Mouse (Mus musculus) lung, postnatal 10 days (tissue): Measurements from ENCODE around the gene Rptor.
A peak's percentile ranks its signal among the peaks of the same experiment; 100 is the strongest.

Source experiments
- DNase-seq: peaks from one replicate; pipeline ENCODE4 v3.0.0; 2021

Gene Rptor

GRCm38 (mm10) chr11:119788919-119789713 lies 186.4 kb downstream of the Rptor start:
- DNase-seq: no peak

GRCm38 (mm10) chr11:119791923-119792564 lies 189.3 kb downstream of the Rptor start:
- no peak for DNase-seq

DNA sequence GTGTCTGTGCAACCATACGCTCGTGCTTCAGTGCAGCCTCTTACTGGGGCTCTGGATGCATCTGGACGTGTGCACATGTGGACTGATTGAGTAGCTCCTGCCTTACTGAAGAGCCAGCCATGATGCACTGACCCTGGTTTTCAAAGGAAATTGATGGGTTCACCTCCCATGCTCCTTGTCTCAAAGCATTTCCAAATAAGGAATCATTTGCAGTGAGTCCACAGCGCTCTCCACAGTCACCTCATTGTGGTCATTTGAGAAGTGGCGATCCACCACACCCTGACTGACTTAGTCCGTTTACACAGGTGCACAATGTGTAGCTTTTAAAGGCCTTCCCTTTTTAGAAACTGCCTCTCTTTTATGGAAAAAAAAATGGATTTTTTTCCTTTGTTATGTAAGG lies 190.7 kb downstream of the Rptor start:
- DNase-seq: no peak

- DNase-seq: no peak
Observed at GRCm38 (mm10) chr11:119794020-119794419, 191.3 kb downstream of the Rptor start.

- no peak for DNase-seq
Observed at GRCm38 (mm10) chr11:119794671-119795070, 192.0 kb downstream of the Rptor start.

GRCm38 (mm10) chr11:119796406-119796805 lies 193.7 kb downstream of the Rptor start:
- DNase-seq: no peak

DNA sequence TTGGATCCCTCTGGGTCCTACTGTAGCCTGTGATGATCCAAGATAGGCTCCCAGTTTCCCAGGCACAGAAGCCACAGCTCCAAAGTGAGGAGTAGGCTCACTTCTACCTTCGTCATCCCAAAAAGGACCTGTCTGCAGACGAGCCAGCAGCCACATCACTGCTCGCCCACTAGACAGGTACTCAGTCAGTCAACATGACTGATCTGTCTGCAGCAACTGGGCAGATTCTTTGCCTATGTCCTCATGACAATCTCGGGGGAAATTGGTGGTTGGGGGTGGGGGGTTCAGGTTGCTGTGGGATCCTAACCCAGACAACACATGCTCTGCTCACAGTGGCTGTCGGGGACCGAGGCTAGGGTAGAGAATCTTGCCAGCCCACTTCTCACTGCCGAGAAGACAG lies 194.1 kb downstream of the Rptor start:
- DNase-seq: no peak

DNA sequence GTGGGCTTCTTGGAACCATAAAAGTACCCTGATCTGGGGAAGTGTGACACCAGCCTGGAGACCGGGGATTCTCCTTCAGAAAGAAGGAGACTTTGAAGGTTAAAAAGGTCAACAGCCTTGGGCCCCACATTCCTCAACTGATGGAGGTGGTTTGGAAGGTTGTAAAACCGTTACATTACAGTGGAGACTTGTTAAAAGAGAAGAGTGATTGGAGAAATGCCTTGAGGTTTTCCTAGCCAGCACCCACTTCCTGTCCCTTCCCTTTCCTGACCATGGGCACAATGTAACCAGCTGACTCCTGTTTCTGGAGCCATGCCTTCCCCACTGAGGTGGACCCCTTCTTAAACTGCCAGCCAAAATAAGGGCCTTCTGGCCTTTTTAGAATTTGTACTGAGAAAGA lies 196.8 kb downstream of the Rptor start:
- DNase-seq: no peak

DNA sequence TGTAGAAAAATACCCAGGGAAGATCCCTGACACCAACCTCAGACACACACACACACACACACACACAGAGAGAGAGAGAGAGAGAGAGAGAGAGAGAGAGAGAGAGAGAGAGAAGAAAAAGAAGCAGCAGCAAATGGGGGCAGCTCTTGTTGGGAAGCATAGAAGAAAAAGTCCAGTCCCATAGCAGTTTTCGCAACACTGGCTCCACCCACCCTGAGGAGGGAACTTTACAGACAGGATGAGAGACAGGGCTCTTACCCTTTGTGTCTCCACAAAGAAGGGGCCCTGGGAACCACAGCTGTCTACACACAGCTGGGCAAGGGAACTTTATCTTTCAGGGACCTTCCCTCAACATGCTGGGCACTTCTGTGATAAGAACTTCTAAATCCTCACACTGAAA lies 199.2 kb downstream of the Rptor start:
- DNase-seq: peak; percentile 69

DNA sequence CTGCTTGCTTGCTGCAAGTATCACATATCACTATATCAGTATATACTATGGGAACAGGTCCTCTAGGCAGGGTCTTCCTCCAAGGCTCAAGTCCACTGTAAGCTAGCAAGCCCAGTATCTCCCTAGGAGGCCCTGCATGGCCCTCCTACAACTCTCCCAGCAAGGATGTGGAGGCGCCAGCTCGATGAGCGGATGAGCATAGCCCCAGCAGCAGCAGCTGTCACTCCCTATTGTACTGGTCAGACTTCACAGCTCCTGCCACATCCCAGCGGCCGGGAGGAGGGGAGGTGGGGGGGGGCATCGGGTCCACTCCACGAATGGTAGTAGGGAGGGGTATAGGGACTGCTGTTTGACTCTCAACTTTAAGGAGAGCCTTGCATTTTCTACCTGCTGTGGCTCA lies 200.2 kb downstream of the Rptor start:
- DNase-seq: peak; percentile 18

DNA sequence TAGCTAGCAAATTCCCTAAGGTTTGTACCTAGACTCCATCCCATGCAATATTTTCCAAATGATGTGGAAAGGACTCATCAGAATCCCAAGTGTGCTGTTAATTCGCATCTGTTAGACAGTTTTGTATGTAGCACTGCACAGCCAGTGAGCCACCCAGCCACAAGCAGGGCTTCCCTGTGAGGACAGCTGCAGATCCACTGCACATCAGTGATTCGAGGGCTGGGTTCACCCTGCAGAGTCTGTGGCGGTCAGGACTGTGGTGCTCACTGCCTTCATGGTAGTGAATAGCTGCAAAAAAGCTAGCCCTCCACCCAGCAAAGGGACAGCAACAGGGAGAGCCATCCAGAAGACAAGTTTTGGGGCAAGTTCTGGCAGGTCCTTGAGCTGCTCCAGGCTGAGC lies 201.7 kb downstream of the Rptor start:
- no peak for DNase-seq

DNA sequence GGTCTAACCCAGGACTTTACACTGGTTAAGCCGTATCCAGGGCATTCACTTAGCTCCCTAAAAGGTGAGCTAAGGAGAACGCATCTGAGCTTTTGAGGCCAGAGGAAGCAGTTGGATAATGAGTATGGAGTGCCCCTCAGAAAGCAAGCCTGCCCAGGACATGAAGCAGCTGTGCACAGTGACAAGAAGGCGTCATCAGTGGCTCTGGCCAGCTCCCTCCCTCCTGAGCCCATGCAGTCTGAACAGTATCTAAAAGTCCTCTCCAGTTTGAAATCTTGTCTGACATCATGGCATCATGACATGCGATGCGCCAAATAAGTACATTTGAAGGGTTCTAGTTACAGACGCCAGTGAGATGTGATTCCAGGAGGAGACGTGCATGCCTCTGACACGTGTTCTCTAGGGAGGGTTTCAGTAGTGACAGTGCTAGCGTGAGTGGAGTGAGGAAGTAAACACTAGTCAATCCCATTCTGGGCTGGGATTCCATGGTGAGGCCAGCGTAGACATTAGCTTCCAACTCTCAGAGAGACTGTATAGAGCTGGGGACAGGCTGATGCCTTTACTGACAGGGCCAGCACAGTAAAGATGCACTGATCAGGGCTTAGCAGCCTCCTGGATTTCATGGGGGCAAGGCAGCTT lies 202.5 kb downstream of the Rptor start:
- peak; percentile 75 for DNase-seq

GRCm38 (mm10) chr11:119806539-119806938 lies 203.8 kb downstream of the Rptor start:
- DNase-seq: no peak

DNA sequence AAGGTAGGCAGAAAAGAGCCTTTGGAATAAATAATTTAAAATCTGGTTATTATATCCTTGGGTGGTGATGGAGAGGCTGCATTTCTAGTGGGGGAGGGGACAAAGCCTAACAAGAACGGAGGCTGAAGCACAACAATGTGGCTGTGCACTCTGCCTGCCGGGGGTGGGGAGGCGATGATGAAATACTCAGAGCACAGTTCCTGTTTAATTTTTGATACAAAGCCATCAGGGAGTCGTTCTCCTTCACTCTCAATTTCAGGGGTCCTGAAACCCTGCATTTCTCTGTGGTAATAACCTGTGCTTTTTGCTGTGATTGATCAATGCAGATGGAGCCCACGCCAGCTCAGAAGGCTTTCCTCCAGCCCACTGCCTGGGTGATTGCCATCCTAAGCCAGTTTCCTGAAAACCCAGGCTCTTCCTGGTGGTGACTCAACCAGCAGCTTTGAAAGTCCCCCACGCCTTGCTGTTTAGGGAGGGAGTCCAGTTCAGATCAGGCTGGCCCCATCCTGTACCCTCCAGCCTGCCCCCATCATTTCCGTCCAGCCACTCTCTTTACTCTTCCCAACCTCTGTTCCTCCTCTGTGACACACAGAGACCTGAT lies 204.8 kb downstream of the Rptor start:
- peak; percentile 58 for DNase-seq

GRCm38 (mm10) chr11:119808647-119809280 lies 206.1 kb downstream of the Rptor start:
- DNase-seq: no peak

- DNase-seq: peak; percentile 17
Observed at GRCm38 (mm10) chr11:119809309-119809708, 206.6 kb downstream of the Rptor start.

GRCm38 (mm10) chr11:119811022-119811421 lies 208.3 kb downstream of the Rptor start:
- DNase-seq: peak; percentile 19

GRCm38 (mm10) chr11:119811598-119811997 lies 208.9 kb downstream of the Rptor start:
- DNase-seq: no peak

DNA sequence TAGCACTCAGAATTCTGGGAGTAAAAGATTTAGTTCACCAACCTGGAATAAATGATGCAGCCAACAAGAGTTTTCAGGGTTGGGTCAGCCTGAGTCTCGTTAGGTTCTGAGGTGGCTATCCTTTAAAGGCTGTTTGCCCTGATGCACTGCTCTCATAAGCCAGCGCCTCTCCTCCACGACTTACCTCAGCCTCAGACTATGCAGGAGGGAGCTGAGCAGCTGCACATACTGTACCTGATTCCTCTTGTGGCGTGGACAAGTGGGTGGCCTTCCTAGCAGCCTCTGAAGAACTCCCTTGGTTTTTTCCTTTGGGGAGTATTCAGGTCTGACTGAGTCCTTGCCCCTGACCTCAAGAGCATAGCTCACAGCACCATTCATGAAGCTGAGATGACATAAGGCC lies 209.4 kb downstream of the Rptor start:
- no peak for DNase-seq

- no peak for DNase-seq
Observed at GRCm38 (mm10) chr11:119814035-119814558, 211.4 kb downstream of the Rptor start.

DNA sequence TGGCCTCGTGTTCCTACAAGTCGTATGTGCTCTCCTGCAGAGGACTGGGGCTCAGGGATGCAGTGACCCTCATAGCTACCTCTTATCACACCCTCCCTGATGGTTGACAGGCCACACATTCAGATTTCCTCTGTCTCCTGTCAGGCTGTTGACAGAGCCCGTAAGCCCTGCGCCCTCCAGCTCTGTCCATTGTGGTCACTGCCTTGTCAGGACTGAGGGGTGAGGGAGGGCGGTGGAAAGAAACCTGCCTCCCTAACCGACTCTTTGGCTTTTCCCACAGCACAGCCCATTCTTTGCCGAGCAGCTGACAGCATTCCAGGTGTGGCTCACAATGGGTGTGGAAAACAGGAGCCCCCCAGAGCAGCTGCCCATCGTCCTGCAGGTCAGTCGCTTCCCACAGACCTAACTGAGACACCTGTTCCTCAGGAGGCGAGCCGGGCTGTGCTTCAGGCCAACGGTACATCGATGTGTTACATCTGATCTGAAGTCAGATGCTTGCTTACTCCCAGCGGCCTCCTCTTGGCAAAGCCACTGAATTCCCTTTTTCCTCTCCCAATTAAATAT lies 214.2 kb downstream of the Rptor start:
- no peak for DNase-seq

DNA sequence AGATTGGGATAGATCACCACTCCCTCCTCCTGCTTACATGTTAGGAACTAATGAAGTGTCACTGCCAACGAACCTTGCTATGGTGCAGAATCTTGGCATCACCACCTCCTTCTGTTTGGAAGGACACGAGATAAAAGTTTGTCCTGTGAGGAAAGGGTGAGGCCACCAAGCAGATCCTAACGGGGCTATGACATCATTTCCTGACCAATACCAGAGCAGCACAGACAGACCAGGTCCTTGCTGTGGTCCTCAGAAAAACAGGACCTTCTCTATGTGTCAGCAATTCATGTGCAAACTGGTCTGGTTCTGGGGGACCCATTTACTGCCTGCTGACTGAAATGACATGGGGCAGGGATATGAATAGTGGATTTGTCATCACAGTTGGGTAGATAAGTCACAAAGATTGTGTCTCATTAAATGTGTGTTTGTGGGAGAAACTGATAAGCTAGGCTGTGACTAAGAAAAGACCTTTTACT lies 214.7 kb downstream of the Rptor start:
- DNase-seq: peak; percentile 45
